Mouse (Mus musculus): ENCODE measurements around the gene Ech1.

GRCm38 (mm10) chr7:28821261-28821831 lies 3.7 kb upstream of the Ech1 start:
- TF ChIP-seq CTCF (IDR thresholded peaks at IDR 0.05; ENCODE audit: insufficient read depth, low read length) (no peak), POLR2A (IDR thresholded peaks at IDR 0.05; ENCODE audit: borderline replicate concordance, extremely low read depth, low read depth, low read length) (no peak)
